8 mouse cellular contexts compared by ENCODE assay signal in the genomic region with DNA sequence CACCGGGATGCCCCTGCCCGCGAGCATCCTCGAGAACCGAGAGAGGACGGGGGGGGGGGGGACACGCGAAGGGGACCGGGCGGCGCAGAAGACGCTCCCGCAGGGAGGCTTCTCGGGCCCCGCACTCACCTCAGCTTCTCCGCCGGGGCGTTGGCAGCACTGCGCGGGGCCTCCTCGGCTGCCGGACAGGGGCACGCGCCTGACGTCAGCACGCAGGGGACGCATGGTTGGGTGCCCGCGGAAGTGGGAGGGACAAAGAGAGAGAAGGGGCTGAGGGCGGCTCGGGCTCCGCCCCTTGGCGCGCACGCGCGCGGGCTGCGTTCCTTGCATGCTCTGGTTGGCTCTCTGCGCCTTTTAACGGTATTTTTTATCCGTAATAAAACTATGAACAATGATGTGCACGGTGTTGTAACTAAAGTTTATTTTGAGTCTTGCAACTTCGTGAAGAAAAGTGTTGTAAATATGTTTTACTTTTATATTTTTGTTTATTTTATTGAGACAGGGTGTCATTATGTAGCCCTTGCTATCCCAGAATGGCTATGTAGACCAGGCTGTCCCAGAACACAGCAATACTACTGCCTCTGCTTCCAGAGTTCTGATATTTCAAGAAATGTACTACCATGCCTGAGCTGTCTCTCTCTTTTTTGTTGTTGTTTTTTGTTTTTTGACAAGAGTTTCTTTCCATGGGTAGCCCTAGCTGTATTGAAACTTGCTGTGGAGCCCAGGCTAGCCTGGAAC. TPM values are rescaled to one million over a fixed set of nuclear protein-coding genes. Genes with fewer than 3 reads are reported as not detected.
DNase-seq lines count a peak whose midpoint lies in the region; ATAC-seq and TF ChIP-seq lines count a peak whose summit lies in the region.

TSS of gene Cdc42 (minus strand) at position 204 of the 738 bp plus-strand sequence.

- TF ChIP-seq POLR2A in brain, embryonic 14.5 days (IDR thresholded peaks at IDR 0.05; ENCODE audit: borderline replicate concordance, extremely low read depth, insufficient read depth, insufficient read length, poor library complexity, severe bottlenecking), result peak; percentile 99
- TF ChIP-seq POLR2A in liver, adult 2 months (IDR thresholded peaks at IDR 0.05; ENCODE audit: extremely low read depth, insufficient read depth, low read length), result peak; percentile 92
- peak; percentile 95 for TF ChIP-seq POLR2A in myocyte (IDR thresholded peaks at IDR 0.05; ENCODE audit: insufficient read length, low read depth)

- no peaks in the 10 kb centered on the region for H3K9me3 ChIP-seq in erythroblast, embryonic 14.5 days (ENCODE audit: control insufficient read depth, low read length)
- no peaks in the 10 kb centered on the region for H3K9me3 ChIP-seq in heart, embryonic 11.5 days (replicated peaks; ENCODE audit: control insufficient read depth, low read length)
- no peaks in the 10 kb centered on the region for H3K9me3 ChIP-seq in kidney, embryonic 16.5 days (ENCODE audit: low read length)

- H3K4me1 ChIP-seq in erythroblast, embryonic 14.5 days (ENCODE audit: control insufficient read depth), result peaks cover 43% of the 10 kb centered on the region
- H3K4me1 ChIP-seq in heart, embryonic 11.5 days (ENCODE audit: control insufficient read depth, insufficient read depth, low read length), result peaks cover 28% of the 10 kb centered on the region; the same call in 1 of the 2 replicates
- H3K4me1 ChIP-seq in kidney, embryonic 16.5 days (ENCODE audit: insufficient read depth, low read length), result peaks cover 27% of the 10 kb centered on the region
- peaks cover 11% of the 10 kb centered on the region for H3K4me1 ChIP-seq in liver, adult 2 months (ENCODE audit: control insufficient read depth, insufficient read depth, low read length)

- TF ChIP-seq CTCF in C2C12 (IDR thresholded peaks at IDR 0.05; ENCODE audit: control insufficient read depth, insufficient read depth, insufficient read length), result no peak
- TF ChIP-seq CTCF in brain, embryonic 14.5 days (IDR thresholded peaks at IDR 0.05; ENCODE audit: borderline replicate concordance, extremely low read depth, insufficient read depth, insufficient read length), result no peak
- no peak for TF ChIP-seq CTCF in liver, adult 2 months (IDR thresholded peaks at IDR 0.05; ENCODE audit: low read depth, low read length)

- WGBS in heart, embryonic 11.5 days (ENCODE audit: insufficient replicate concordance), result 1% methylated on average over 38 of the region's 44 CpGs
- under 1% methylated on average over 35 of the region's 44 CpGs for WGBS in kidney, embryonic 16.5 days
- WGBS in liver, adult 2 months, result under 1% methylated on average over 39 of the region's 44 CpGs

- peak within 1 kb of the TSS; percentile 76 for H3K4me2 ChIP-seq in heart, embryonic 11.5 days
- peak within 1 kb of the TSS; percentile 66 for H3K4me2 ChIP-seq in kidney, embryonic 16.5 days (replicated peaks; ENCODE audit: low read depth, low read length)
- peak within 1 kb of the TSS; percentile 87 for H3K4me2 ChIP-seq in myocyte (ENCODE audit: low read depth)

- H3K27ac ChIP-seq in heart, embryonic 11.5 days (ENCODE audit: low read depth, low read length), result peak within 1 kb of the TSS; percentile 98
- peak within 1 kb of the TSS; percentile 97 for H3K27ac ChIP-seq in kidney, embryonic 16.5 days (ENCODE audit: low read length)
- peak within 1 kb of the TSS; percentile 98 for H3K27ac ChIP-seq in liver, adult 2 months (replicated peaks; ENCODE audit: insufficient read depth, low read depth, low read length)

- H3K4me3 ChIP-seq in C2C12 (ENCODE audit: insufficient read depth, poor library complexity, severe bottlenecking) (peak within 1 kb of the TSS; percentile 74), myocyte (peak within 1 kb of the TSS; percentile 71)
- H3K4me3 ChIP-seq in erythroblast, embryonic 14.5 days (replicated peaks), result peak within 1 kb of the TSS; percentile 92
- peak within 1 kb of the TSS; percentile 100 for H3K4me3 ChIP-seq in heart, embryonic 11.5 days (ENCODE audit: low read depth, low read length)
- H3K4me3 ChIP-seq in kidney, embryonic 16.5 days (ENCODE audit: low read length), result peak within 1 kb of the TSS; percentile 97
- H3K4me3 ChIP-seq in liver, adult 2 months (ENCODE audit: insufficient read depth, low read depth, low read length), result peak within 1 kb of the TSS; percentile 97

- peak within 1 kb of the TSS; percentile 98 for H3ac ChIP-seq in C2C12 (ENCODE audit: control insufficient read depth, insufficient read length, low read depth)
- peak within 1 kb of the TSS; percentile 100 for H3ac ChIP-seq in myocyte (ENCODE audit: control insufficient read depth, insufficient read length)

- ATAC-seq in heart, embryonic 11.5 days (replicated peaks; ENCODE audit: insufficient number of reproducible peaks, low FRiP score, low TSS enrichment), result peak; percentile 96
- peak; percentile 97 for ATAC-seq in kidney, embryonic 16.5 days (ENCODE audit: low FRiP score, low TSS enrichment)

- peaks cover 41% of the 10 kb centered on the region for H3K79me3 ChIP-seq in C2C12 (ENCODE audit: low read depth)

- H3K9ac ChIP-seq in heart, embryonic 11.5 days (ENCODE audit: low read depth, low read length), result peak within 1 kb of the TSS; percentile 99
- peak within 1 kb of the TSS; percentile 100 for H3K9ac ChIP-seq in kidney, embryonic 16.5 days (replicated peaks; ENCODE audit: low read length)
- peak within 1 kb of the TSS; percentile 100 for H3K9ac ChIP-seq in liver, adult 2 months (ENCODE audit: low read depth, low read length)

- H3K36me3 ChIP-seq in C2C12 (ENCODE audit: control insufficient read depth, insufficient read depth), result peaks cover 18% of the 10 kb centered on the region
- peaks cover 11% of the 10 kb centered on the region for H3K36me3 ChIP-seq in erythroblast, embryonic 14.5 days (ENCODE audit: control insufficient read depth)
- no peaks in the 10 kb centered on the region; the same call in 1 of the 2 replicates for H3K36me3 ChIP-seq in heart, embryonic 11.5 days (ENCODE audit: control insufficient read depth, insufficient read depth, low read length)
- H3K36me3 ChIP-seq in kidney, embryonic 16.5 days (ENCODE audit: insufficient read depth, low read length), result no peaks in the 10 kb centered on the region
- peaks cover 2% of the 10 kb centered on the region for H3K36me3 ChIP-seq in liver, adult 2 months (ENCODE audit: control insufficient read depth, insufficient read depth, low read length)
- peaks cover 7% of the 10 kb centered on the region for H3K36me3 ChIP-seq in myocyte (ENCODE audit: control insufficient read depth, insufficient read depth)
- no peaks in the 10 kb centered on the region for H3K36me3 ChIP-seq in splenic B cell, adult 2 months (ENCODE audit: control insufficient read depth, insufficient read depth, low read length, poor library complexity, severe bottlenecking)

- H3K27me3 ChIP-seq in C2C12 (ENCODE audit: control insufficient read depth, insufficient read depth, insufficient read length) (no peaks in the 10 kb centered on the region), myocyte (ENCODE audit: control insufficient read depth, insufficient read depth, insufficient read length) (no peaks in the 10 kb centered on the region)
- peaks cover 12% of the 10 kb centered on the region for H3K27me3 ChIP-seq in erythroblast, embryonic 14.5 days (ENCODE audit: control insufficient read depth)
- H3K27me3 ChIP-seq in heart, embryonic 11.5 days (ENCODE audit: control insufficient read depth, insufficient read depth, low read length), result no peaks in the 10 kb centered on the region
- no peaks in the 10 kb centered on the region for H3K27me3 ChIP-seq in kidney, embryonic 16.5 days (ENCODE audit: insufficient read depth, low read length)
- no peaks in the 10 kb centered on the region for H3K27me3 ChIP-seq in liver, adult 2 months (ENCODE audit: control insufficient read depth, insufficient read depth, low read length)
- H3K27me3 ChIP-seq in splenic B cell, adult 2 months (ENCODE audit: control insufficient read depth, insufficient read depth, low read length, poor library complexity, severe bottlenecking), result no peaks in the 10 kb centered on the region

- peaks cover 48% of the 10 kb centered on the region for H3K79me2 ChIP-seq in C2C12 (ENCODE audit: control insufficient read depth, insufficient read depth)
- peaks cover 25% of the 10 kb centered on the region for H3K79me2 ChIP-seq in liver, adult 2 months (ENCODE audit: control insufficient read depth, insufficient read depth, low read length)
- H3K79me2 ChIP-seq in myocyte (ENCODE audit: control insufficient read depth, insufficient read depth), result peaks cover 42% of the 10 kb centered on the region

- peak; percentile 99 for DNase-seq in brain, embryonic 14.5 days (ENCODE audit: low read depth)
- DNase-seq in liver, adult 2 months (ENCODE audit: extremely low read depth, low read depth, low spot score), result peak; percentile 80
- DNase-seq in splenic B cell, adult 2 months (ENCODE audit: low read depth, low spot score), result peak; percentile 98

TF ChIP-seq in C2C12, 6 proteins besides CTCF, POLR2A, EP300 and RAD21:
- TF ChIP-seq FOSL1 (IDR thresholded peaks at IDR 0.05; ENCODE audit: insufficient read depth, low read length, poor library complexity, severe bottlenecking) (no peak), CEBPB (IDR thresholded peaks at IDR 0.05; ENCODE audit: low read depth) (no peak), MYOG (IDR thresholded peaks at IDR 0.05; ENCODE audit: control insufficient read depth, extremely low read depth, insufficient read length) (no peak), MYOD1 (IDR thresholded peaks at IDR 0.05; ENCODE audit: control insufficient read depth, insufficient read length, low read depth) (no peak), USF1 (IDR thresholded peaks at IDR 0.05; ENCODE audit: low read depth) (no peak), MAX (IDR thresholded peaks at IDR 0.05) (peak; percentile 93)

TF ChIP-seq in myocyte, 11 proteins besides CTCF, POLR2A, EP300 and RAD21 (continues in another document):
- no peak for TF ChIP-seq TCF12 (IDR thresholded peaks at IDR 0.05; ENCODE audit: insufficient read depth, poor library complexity, severe bottlenecking)
- peak in 2 of 3 experiments; percentile 21 to 43 for TF ChIP-seq MYOG (IDR thresholded peaks at IDR 0.05; ENCODE audit: control insufficient read depth in 1 of 3, insufficient read depth in 1 of 3, insufficient read length in 2 of 3, low read depth in 2 of 3)
- TF ChIP-seq REST (IDR thresholded peaks at IDR 0.05; ENCODE audit: insufficient read depth, insufficient read length), result peak; percentile 30
- TF ChIP-seq USF1 (IDR thresholded peaks at IDR 0.05; ENCODE audit: low read depth), result no peak
- TF ChIP-seq SRF (IDR thresholded peaks at IDR 0.05; ENCODE audit: control insufficient read depth, insufficient read length, low read depth), result peak; percentile 57
- TF ChIP-seq CEBPB (IDR thresholded peaks at IDR 0.05; ENCODE audit: insufficient read depth, poor library complexity, severe bottlenecking), result no peak

RNA-seq across cellular contexts. Expression of gene Cdc42, which starts in this region (rescaled TPM):
- polyA plus RNA-seq in C2C12 (2012; fragmentation: generic; extraction: Trizol) (240 TPM), myocyte (2012; fragmentation: generic; extraction: Trizol) (298 TPM)
- polyA plus RNA-seq in brain, embryonic 14.5 days (2012; rRNA removed), result 402 and 445 TPM in 2 replicates
- polyA plus RNA-seq in erythroblast, embryonic 14.5 days (2012), result 1.5 and 1.7 TPM in 2 replicates
- 525 and 599 TPM in 2 replicates for polyA plus RNA-seq in heart, embryonic 11.5 days (2014; fragmentation: Nextera tagmentation; extraction: Ambion mirVana)
- 739 and 758 TPM in 2 replicates for polyA plus RNA-seq in kidney, embryonic 16.5 days (2015; fragmentation: Nextera tagmentation; extraction: Ambion mirVana)
- total RNA-seq in liver, adult 2 months (2014; rRNA removed), result 124 and 131 TPM in 2 replicates
- polyA plus RNA-seq in liver, adult 2 months (2012; rRNA removed), result 35.8 and 36.9 TPM in 2 replicates

Comparison
In these comparisons a context has a peak if more than half of its experiments do, and no peak if none do; other contexts are left out.
1. Peak in every context shown above with its lines: DNase-seq, ATAC-seq, H3K4me3 ChIP-seq and H3K27ac ChIP-seq.
2. RNA of gene Cdc42 (polyA plus RNA-seq): 739 to 758 TPM in kidney, embryonic 16.5 days, 525 to 599 TPM in heart, embryonic 11.5 days, 402 to 445 TPM in brain, embryonic 14.5 days, 298 TPM in myocyte (single experiment), 240 TPM in C2C12 (single experiment) and 35.8 to 36.9 TPM in liver, adult 2 months; 1.5 to 1.7 TPM in erythroblast, embryonic 14.5 days; every median in the first group is over 10 times any median in the second.